Mouse (Mus musculus) cerebellum, adult 9-10 months (tissue): ENCODE data around the gene Fam183b.
"Not testable (repeated sequence)": the region's sequence is repeated elsewhere in the genome, so short reads cannot be mapped to it uniquely, and the experiment has no call there.

Experiments used
- DNase-seq: peaks from one replicate; pipeline ENCODE4 v3.0.0; 2022

Fam183b gene

DNA sequence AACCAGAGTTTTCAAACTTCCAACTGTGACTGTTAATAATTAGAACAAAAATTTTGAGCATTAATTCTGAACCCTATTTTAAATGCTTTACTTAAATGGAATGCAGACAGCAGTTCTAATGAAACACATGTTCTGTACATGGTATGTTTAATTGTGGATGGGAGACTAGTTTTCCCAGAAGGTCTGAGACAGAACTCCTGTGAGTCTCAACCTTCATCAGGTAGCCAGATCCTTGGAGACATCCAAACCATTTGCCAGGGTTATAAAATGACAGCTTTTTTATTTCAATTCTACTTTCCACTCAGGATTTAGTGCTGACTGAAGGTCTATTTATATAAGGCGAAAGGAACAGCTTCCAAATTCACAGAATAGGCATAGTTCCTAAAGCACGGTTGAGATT lies 49.3 kb downstream of the Fam183b start, which contains the start of gene Olfr316:
Olfr316 (plus strand) TSS at position 301 of the 400 bp plus-strand sequence.
- no peak for DNase-seq

- not testable (repeated sequence) for DNase-seq
Measured at GRCm38 (mm10) chr11:58751096-58751495, 50.7 kb downstream of the Fam183b start.
